Mouse (Mus musculus) granulocyte monocyte progenitor cell, adult 5-6 weeks (primary cell): Measurements from ENCODE around the gene Tenm4. TPM values are rescaled to one million over a fixed set of nuclear protein-coding genes. Genes with fewer than 3 reads are reported as not detected.

Experiments used
- ATAC-seq: replicated peaks from 2 replicates; pipeline ENCODE4 v1.8.0; 2016; ENCODE audit warnings: mild to moderate bottlenecking, moderate TSS enrichment, inconsistent platforms; ENCODE audit not compliant: poor library complexity, severe bottlenecking
- total RNA-seq, 2 experiments: library from RNA; stranded (forward) in 1 of 2; stranded (reverse) in 1 of 2; fragments of 200-712, 200-1000 nt in 1 of 2; fragments of >200 nt in 1 of 2; fragmentation: Nextera tagmentation in 1 of 2; gene quantifications; 2 replicates each; pipeline ENCODE4 v1.2.3; 2014 to 2017

Tenm4 gene
- total RNA-seq, 2 experiments from 2014 or later, result not detected

- no peak for ATAC-seq
Observed at GRCm38 (mm10) chr7:96660907-96661306, 489.9 kb downstream of the Tenm4 start.

- no peak for ATAC-seq
Observed at GRCm38 (mm10) chr7:96661352-96662169, 490.5 kb downstream of the Tenm4 start.

GRCm38 (mm10) chr7:96663336-96663735, 492.3 kb downstream of the Tenm4 start:
- no peak for ATAC-seq

- ATAC-seq, result no peak
Observed at GRCm38 (mm10) chr7:96666366-96666896, 495.4 kb downstream of the Tenm4 start.

GRCm38 (mm10) chr7:96667688-96668087, 496.6 kb downstream of the Tenm4 start:
- no peak for ATAC-seq

- ATAC-seq, result no peak
Observed at GRCm38 (mm10) chr7:96670095-96670494, 499.0 kb downstream of the Tenm4 start.

- no peak for ATAC-seq
Observed at GRCm38 (mm10) chr7:96672322-96672914, 501.4 kb downstream of the Tenm4 start.

- ATAC-seq, result no peak
Observed at GRCm38 (mm10) chr7:96677082-96677481, 506.0 kb downstream of the Tenm4 start.

- ATAC-seq, result no peak
Observed at GRCm38 (mm10) chr7:96678236-96678635, 507.2 kb downstream of the Tenm4 start.

- no peak for ATAC-seq
Observed at GRCm38 (mm10) chr7:96679746-96680145, 508.7 kb downstream of the Tenm4 start.

- no peak for ATAC-seq
Observed at GRCm38 (mm10) chr7:96680405-96680804, 509.4 kb downstream of the Tenm4 start.

- ATAC-seq, result no peak
Observed at GRCm38 (mm10) chr7:96681808-96682207, 510.8 kb downstream of the Tenm4 start.

GRCm38 (mm10) chr7:96688141-96688540, 517.1 kb downstream of the Tenm4 start:
- no peak for ATAC-seq

GRCm38 (mm10) chr7:96701097-96701845, 530.2 kb downstream of the Tenm4 start:
- no peak for ATAC-seq

GRCm38 (mm10) chr7:96703958-96704357, 532.9 kb downstream of the Tenm4 start:
- ATAC-seq, result peak; percentile 33

GRCm38 (mm10) chr7:96705307-96706129, 534.5 kb downstream of the Tenm4 start:
- peak; percentile 44 for ATAC-seq

GRCm38 (mm10) chr7:96706531-96706930, 535.5 kb downstream of the Tenm4 start:
- ATAC-seq, result no peak

- ATAC-seq, result no peak
Observed at GRCm38 (mm10) chr7:96707112-96707511, 536.1 kb downstream of the Tenm4 start.

GRCm38 (mm10) chr7:96708071-96708470, 537.0 kb downstream of the Tenm4 start:
- ATAC-seq, result no peak

GRCm38 (mm10) chr7:96708561-96708960, 537.5 kb downstream of the Tenm4 start:
- no peak for ATAC-seq
